Mouse (Mus musculus): ENCODE data around the gene Cdipt. TPM values are rescaled to one million over a fixed set of nuclear protein-coding genes. Genes with fewer than 3 reads are reported as not detected.

Cdipt gene
- total RNA-seq, 2 experiments from 2014 or later = 46.1 to 56.7 TPM

DNA sequence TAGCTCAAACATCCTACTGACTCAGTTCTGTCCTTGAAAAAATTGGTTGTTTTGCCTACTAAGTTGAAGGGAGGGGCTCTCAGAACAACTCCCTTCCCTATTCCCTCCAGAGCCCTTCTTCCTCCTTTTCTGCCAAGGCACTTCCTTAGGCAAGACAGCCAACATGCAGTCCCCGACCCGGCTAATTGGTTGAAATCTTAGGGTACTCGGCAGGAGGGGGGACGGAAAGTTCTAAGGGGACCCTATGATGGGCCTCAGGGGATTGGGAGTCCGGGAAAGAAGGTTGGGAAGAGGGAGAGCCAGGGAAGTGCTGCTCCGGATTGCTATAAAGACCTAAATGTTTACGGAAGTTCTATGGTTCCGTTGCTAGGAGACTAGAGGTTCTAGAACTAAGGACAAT, 221 bp upstream of the Cdipt start:
- peak; percentile 53 for ATAC-seq (ENCODE audit: poor library complexity, severe bottlenecking)

DNA sequence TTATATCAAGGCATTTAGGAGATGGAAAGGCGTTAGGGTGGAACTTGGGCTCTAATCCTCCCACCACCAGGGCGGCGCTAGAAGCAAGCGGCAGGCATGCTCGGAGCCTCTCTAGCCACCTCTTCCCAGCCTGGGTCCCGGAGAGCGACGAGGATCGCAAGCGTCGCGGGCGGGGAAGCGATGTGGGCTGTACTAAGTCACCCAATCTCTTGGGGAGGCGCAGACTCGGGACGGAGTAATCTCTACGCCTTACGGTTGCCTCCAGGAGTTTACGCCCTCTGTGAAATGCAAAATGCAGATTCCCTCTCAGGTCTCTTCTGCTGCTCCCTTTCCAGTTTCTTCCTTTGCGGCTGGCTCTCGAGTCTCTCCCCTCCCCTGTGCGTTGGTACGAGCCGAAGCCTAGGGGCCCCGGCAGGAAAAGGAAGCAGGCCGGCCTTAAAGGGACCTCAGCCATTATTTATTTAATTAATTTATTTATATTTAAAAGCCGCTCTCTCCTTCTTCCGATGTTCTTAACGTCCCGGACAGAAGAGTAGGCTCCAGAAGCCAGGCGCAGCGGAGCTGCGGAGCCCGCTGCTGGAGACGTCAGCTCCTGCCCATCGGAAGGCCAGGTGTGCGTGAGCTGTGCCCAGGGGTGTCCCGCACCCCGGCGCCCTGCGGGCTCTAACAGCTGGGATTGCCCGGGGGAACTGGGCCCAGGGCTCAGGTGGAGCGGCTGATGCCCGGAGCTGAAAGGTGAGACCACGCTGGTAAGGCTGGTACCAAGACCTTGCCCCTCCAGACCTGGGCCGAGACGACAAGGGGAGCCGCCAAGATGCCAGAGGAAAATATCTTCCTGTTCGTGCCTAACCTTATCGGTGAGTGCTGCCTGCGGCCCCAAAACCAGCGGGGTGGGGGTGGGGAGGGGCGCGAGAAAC, 494 bp downstream of the Cdipt start, which contains the start of gene Cdiptos:
Cdiptos (minus strand) TSS at position 149 of the 917 bp plus-strand sequence.
- peak; percentile 95 for ATAC-seq (ENCODE audit: poor library complexity, severe bottlenecking)

DNA sequence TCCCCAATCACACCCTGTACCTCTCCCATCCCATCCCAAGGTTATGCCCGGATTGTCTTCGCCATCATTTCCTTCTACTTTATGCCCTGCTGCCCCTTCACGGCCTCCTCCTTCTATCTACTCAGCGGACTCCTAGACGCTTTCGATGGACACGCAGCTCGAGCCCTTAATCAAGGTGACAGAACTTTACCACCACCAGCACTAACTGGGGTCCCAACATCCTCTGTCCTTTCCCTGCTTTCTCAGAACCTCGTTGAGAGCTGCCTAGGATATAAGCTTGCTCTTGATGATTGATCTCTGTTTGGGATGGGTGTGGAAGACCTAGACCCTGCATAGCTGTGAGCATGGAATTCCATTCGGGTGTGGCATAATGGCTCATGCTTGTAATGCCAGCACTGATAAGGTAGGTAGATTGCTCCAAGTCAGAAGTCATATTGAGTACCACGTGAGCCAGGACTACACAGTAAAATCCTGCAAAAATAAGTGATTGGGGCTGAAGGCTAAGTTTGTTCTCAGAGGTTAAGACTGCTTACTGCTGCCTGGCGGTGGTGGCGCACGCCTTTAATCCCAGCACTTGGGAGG, 1.3 kb downstream of the Cdipt start:
- no peak for ATAC-seq (ENCODE audit: poor library complexity, severe bottlenecking)

DNA sequence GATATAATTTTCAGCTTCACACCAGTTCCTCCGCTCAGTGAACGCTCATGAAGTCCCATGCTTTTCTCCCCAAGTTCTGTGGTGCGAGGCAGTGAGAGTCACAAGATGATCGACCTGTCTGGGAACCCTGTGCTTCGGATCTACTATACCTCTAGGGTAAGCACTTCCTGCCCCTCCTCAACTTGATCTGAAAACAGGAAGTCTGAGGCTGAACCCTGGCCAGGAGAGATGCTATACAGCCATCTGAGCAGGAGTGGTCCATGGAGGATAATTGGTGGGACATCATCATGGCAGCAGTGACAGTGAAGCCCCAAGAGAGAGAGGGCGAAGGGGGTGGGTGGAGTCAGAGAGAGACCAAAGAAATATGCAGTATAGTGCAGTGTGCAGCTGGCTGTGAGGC, 3.1 kb downstream of the Cdipt start:
- no peak for ATAC-seq (ENCODE audit: poor library complexity, severe bottlenecking)

DNA sequence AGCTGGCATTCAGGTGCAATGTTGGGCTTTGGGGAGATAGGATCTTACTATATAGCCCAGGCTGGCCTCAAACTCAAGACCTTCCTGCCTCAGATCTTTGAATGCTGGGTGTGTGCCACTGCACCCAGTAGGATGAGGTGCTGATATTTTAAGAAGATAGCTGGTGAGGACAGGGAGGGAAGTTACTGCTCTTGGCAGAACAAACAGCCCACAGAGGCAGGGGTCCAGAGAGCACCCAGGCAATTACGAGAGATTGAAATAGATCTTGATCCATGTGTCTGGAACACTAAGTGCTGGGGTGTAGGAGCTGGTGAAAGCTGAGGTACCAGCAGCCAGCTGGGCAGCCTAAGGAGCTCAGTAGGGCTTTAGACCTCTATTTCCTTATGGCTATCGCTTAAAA, 5.9 kb downstream of the Cdipt start:
- no peak for ATAC-seq (ENCODE audit: poor library complexity, severe bottlenecking)

DNA sequence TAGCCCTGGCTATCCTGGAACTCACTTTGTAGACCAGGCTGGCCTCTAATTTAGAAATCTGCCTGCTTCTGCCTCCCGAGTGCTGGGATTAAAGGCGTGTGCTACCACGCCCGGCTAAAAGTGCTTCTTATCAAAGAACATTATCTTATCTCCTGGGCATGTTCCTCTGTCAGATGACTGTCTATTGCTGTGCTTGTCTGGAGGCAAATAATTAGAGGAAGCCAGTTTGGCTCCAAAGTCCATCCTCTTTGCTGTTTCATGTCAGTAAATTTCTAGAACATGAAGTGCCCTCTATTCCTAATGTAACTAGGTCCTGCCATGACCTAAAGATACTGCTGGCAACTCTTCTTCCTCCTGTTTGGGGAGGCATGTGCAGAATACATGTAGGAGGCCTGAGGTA, 6.3 kb downstream of the Cdipt start:
- no peak for ATAC-seq (ENCODE audit: poor library complexity, severe bottlenecking)

DNA sequence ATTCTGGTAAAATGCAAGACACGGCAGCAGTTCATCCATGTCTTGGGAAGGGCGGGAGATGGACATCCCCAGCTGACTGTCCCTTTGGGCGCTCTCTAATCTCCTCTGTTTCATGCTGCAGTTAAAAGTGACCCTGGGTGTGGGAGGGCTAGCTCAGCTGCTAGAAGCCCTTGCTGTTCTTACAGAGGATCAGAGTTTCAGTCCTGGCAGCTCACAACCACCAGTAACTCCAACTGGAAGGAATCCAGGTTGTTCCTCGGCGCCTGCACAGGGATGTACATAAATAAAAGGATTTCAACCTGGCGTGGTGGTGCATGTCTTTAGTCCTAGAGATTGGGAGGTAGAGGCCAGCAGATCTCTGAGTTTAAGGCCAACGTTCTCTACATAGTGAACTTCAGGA, 7.4 kb downstream of the Cdipt start:
- no peak for ATAC-seq (ENCODE audit: poor library complexity, severe bottlenecking)

DNA sequence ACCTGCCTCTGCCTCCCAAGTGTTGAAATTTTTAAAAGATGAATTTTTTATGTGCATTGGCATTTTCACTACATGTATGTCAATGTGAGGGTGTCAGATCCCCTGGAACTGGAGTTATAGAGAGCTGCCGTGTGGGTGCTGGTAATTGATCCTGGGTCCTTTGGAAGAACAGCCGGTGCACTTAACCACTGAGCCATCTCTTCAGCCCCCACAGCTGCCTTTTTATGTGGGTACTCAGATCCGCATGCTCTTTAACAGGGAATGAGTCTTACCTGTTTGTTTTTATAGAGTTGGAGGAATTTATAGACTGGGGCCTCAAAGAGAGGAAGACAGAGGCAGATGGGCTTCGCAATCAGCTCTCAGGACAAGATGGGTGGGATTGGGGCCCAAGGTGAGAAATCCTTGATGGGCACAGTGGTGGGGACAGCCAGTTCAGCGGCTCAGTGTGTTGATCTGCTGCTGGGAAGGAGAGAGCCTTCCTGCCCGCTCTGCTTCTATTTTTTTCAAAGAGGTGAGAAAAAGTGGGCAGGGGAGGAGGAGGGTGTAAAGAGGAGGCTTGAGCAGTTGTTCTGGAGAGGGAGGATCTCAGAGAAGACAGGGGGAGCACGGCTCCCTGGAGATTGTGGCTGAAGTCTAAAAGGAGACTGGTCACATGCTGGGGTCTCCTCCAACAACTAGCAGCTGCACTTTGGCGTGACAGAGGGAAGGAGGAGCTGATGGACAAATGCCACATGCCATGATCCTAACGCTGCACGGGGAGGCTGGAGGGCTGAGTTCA, 9.1 kb downstream of the Cdipt start:
- ATAC-seq (ENCODE audit: poor library complexity, severe bottlenecking) = no peak

DNA sequence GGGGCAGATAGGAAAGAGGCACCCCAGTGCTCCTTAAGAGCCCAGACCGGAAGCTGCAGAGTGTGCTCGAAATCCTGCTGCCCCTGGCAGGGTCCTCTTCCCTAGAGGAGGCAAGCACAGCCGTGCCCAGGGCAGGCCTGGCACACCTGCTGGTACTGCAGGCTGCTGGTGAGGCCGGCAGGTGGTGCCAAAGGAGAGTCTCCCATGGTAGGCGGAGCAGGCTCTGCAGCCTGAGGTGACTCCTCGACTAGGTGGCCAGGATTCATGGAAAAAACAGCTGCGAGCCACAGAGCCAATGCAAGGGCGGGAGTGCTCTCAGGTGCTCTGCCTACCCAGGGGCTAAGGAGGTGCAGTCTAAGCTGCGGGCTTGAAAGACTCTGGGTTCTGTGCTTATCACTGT, 10.6 kb downstream of the Cdipt start:
- peak; percentile 52; the same call in 1 of the 2 replicates for ATAC-seq (ENCODE audit: poor library complexity, severe bottlenecking)

DNA sequence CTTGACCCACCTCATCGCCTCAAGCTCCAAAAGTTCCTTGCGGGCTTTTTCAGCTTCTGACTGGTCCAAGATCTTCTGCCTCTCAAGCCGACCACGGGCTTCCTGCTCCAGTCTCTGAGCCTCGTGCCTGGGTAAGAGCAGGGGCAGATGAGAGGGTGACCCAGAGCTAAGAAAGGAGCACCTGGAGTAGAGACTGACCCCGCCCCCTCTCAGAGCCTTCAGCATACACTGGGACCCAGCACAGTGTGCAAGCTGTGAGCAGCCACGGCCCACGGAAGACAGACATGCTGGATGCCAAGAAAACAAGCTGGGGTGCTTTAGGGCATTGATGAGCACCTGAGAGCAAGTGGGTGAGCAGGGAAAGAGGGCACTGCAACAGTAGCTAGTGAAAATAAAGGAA, 13.1 kb downstream of the Cdipt start:
- ATAC-seq (ENCODE audit: poor library complexity, severe bottlenecking) = no peak

DNA sequence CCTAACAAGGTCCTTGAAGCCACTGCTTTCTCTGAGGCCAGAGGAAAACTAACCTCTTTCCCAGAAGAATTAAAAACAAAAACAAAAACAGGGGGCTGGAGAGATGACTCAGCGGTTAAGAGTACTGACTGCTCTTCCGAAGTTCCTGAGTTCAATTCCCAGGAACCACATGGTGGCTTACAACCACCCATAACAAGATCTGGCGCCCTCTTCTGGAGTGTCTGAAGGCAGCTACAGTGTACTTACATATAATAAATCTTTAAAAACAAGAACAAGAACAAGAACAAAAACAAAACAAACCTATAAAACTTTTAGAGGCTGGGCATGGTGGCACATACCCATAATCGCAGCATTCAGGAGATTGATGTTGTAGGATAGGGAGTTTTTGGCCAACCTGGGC, 20.7 kb downstream of the Cdipt start:
- ATAC-seq (ENCODE audit: poor library complexity, severe bottlenecking) = no peak

DNA sequence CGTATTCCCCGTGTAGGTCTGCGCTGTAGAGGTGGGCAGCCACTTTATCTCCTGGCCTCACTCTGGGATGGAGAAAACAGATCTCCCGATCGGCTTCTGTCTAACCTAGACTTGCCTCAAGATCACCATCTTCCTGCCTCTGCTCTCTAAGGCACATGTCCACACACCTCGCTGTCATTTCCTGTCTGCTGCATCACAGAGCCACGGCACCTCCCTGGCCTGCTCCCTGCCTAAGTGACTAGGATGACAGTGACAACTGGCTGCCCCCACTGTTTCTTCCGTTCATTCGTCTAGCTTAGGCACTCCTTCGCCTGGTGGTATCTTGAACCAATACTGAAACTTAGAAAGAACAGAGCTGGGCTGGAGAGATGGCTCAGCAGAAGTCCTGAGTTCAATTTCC, 23.9 kb downstream of the Cdipt start:
- ATAC-seq (ENCODE audit: poor library complexity, severe bottlenecking) = no peak

DNA sequence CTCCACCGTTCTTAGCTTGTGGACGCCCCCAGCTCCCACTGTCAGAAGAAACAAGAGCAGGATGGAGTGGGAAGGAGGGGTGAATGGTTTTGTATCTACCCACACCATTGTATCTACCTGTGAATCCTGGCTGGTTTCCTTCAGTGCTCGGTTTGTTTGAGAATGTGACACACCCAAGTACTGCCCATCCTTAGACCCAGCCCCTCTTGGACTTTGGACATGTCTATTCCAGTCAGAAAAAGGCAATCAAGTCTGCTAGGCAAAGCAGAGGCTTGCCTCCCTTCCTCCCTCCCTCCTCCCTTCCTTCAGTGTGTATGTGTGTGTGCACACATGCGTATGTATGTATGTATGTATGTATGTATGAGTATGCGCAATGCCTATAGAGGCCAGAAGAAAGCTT, 27.9 kb downstream of the Cdipt start:
- no peak for ATAC-seq (ENCODE audit: poor library complexity, severe bottlenecking)

DNA sequence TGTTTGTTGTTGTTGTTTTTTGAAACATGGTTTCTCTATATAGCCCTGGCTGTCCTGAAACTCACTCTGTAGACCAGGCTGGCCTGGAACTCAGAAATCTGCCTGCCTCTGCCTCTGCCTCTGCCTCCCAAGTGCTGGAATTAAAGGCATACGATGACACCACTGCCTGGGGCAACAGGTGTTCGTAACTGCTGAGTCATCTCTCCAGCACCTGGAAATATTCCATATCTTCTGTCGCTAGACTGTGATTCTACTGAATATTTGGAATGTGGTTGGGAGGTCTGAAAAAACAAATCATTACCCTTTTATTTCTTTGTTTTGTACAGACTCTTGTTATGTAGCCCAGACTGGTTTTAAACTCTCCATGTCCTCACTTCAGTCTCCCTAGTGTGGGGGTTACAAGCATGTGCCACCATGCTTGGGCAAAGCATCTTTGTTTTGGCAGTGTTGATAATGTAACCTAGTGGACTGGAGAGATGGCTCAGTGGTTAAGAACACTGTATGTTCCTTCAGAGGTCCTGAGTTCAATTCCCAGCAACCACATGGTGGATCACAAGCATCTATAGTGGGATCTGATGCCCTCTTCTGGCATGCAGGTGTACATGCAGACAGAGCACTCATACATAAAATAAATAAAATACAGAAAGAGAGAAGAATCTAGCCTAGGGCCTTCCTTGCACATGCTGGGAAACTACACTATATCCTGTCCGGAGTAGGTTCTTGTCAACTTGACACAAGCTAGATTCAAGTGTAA, 28.6 kb downstream of the Cdipt start:
- ATAC-seq (ENCODE audit: poor library complexity, severe bottlenecking) = no peak

DNA sequence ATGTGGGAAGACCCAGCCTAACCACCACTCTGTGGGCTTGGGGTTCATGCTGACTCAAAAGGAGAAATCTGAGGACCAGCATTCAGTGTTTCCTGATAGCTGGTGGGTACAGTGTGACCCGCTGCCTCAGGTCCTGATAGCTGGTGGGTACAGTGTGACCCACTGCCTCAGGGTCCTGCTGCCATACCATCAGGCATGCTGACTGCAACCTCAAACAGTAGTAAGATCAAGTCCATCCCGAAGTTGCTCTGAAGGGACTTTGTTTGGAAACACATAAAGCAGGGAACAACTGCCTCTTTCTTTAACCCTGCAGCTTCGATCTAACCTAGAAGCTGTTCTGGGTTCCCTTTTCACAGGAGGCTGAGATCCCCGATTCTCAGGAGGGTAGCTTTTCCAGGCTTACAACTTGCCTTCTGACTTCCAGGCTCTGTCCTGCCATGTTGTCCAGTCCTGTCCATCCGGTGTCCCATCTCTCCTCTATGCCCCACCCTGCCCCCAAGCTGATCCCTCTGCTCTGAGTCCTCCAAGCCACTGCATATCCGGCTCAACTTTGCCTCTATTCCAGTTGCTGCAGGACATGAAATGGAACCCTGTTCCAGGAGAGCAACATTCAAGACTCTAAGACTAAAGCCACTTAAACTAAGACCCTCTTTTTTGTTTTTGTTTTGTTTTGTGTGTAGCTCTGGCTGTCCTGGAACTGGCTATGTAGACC, 31.8 kb downstream of the Cdipt start:
- no peak for ATAC-seq (ENCODE audit: poor library complexity, severe bottlenecking)

DNA sequence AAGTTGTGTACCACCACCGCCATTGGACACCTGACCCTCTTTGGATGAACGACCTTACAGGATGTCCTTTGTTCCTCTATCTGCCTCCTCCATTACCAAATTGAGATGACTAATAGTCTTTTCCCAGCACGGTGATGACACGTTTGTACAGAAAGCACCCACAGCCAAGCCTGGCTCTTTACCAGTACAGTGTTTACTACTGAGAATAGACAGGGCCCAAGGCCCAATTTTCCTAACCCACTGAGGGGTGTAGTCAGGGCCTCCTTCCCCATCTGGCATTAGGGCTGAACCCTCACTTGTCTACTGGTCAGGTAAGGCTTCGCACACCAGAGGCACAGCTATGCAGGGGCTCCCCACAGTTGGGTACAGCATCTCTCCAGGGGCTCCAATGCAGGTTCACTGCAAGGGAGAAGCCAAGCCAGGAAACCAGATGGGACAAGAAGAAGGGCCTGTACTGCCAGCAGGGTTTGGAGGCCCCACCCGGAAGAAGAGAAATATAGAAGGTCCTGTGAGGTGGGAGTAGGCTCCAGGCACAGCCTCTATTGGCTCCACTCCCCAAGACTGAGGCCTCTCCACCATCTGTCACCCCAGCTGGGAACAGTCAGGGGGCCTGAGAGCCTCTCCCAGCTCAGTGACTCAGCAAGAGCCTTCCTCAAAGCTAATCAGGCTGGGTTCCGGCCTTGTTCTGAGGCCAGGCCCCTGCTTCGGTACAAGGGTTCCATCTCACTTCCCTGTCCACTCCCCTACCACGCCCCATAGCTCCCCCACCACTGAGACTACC, 32.7 kb downstream of the Cdipt start:
- peak; percentile 93 for ATAC-seq (ENCODE audit: poor library complexity, severe bottlenecking)

DNA sequence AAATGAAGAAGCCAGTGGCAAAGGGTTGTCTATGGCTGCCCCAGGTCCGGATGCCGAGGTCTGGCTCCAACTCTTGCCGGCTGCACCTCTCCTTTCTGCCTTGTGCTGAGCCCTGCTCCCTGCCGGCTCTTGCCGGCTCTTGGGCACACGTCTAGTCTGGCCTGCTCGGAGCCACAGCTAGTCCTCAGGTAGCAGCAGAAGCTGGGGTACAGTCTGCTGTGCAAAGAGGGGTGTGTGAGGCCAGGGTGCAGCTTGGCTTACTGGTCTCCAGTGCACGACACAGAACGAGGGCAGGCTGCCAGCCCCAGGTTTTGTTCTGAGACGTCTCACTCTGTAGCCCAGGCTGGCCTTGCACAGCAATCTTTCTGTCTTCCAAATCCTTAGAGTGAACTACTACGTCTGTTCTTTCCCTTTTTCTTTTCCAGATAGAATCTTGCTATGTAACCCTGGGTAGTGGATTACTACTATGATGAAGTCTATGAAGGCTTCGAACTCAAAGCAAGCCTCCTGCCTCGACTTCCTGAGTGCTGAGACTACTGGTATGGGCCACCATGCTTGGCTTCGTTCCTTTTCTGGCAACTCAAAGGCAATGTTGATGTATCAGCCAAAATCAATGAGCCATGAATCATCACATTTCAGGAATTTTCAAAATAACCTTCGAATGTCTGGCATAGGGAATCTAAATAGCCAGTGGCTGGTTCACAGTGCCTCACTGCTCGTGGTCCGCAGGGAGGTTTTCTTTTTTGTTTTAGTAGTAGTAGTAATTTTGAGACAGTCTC, 33.8 kb downstream of the Cdipt start:
- ATAC-seq (ENCODE audit: poor library complexity, severe bottlenecking) = no peak

DNA sequence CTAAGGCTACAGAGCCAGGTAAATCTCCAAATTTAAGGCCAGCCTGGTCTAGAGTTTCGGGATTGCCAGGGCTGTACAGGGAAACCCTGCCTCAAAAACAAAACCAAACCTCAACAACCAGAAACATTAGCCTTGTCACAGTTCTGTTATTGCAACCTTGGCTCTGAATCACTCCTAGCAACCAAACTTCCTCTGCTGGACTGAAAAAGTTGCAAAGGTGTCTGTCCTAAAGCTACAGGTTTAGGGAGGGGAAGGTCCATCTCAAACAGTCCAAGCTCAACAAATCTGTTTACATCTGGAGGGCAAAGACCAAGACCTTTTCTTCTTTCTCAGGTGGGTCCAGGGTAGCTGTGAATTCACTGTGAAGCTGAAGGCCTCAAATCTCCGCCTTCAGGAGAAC, 35.3 kb downstream of the Cdipt start:
- ATAC-seq (ENCODE audit: poor library complexity, severe bottlenecking) = no peak

DNA sequence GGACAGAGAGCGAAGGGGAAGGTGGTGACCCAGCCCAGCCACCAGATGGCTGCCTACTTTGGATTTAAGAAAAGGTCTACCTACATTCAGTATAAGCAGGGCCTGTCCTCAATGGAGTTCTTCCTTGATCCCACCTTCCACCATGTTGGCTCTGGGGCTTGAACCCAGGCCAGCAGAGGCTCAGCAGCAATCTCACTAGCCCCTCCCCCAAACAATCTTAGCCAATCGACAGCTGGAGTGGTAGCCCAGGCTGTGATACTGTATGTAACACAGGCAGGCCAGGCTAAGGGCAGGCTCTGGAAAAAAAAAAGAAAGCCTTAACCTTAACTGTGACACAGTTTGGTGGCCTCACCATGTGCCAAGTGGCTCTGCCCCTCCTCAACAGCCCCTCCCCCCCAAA, 36.0 kb downstream of the Cdipt start:
- no peak for ATAC-seq (ENCODE audit: poor library complexity, severe bottlenecking)
